Mouse (Mus musculus): ENCODE data around the gene Ivd. TPM values are rescaled to one million over a fixed set of nuclear protein-coding genes. Genes with fewer than 3 reads are reported as not detected.
A peak's percentile ranks its signal among the peaks of the same experiment; 100 is the strongest.

Ivd gene
- polyA plus RNA-seq, 1 experiment from 2014 or later: 46.2 TPM

GRCm38 (mm10) chr2:118846246-118846645 is 15.5 kb upstream of the Ivd start:
- Histone ChIP-seq H3K9ac (no peak overlapping the region), H3K4me3 (replicated peaks) (no peak overlapping the region), H3K36me3 (no peaks in the 10 kb centered on the region), H3K27ac (no peak overlapping the region), H3K4me2 (replicated peaks) (no peak overlapping the region), H3K9me3 (no peaks in the 10 kb centered on the region), H3K27me3 (replicated peaks) (no peaks in the 10 kb centered on the region), H3K4me1 (replicated peaks) (no peaks in the 10 kb centered on the region)
- 45% methylated on average over 7 of the region's 7 CpGs for WGBS
- peak; percentile 63 for ATAC-seq

- no peaks in the 10 kb centered on the region for H3K27me3 ChIP-seq (replicated peaks)
- H3K9me3 ChIP-seq: no peaks in the 10 kb centered on the region
- no peaks in the 10 kb centered on the region for H3K36me3 ChIP-seq
- no peaks in the 10 kb centered on the region for H3K4me1 ChIP-seq (replicated peaks)
- no peak overlapping the region for H3K4me2 ChIP-seq (replicated peaks)
- 20% methylated on average over 3 of the region's 3 CpGs for WGBS
- no peak for ATAC-seq
- H3K27ac ChIP-seq: no peak overlapping the region
- H3K4me3 ChIP-seq (replicated peaks): no peak overlapping the region
- H3K9ac ChIP-seq: no peak overlapping the region
Observed at GRCm38 (mm10) chr2:118851756-118852155, 10.0 kb upstream of the Ivd start.

- peak overlapping the region; percentile 48; the same call in 1 of the 2 replicates for H3K27ac ChIP-seq
- no peaks in the 10 kb centered on the region for H3K4me1 ChIP-seq (replicated peaks)
- ATAC-seq: no peak
Observed at GRCm38 (mm10) chr2:118862340-118862675, 554 bp downstream of the Ivd start.

GRCm38 (mm10) chr2:118870601-118871000 is 8.8 kb downstream of the Ivd start:
- Histone ChIP-seq H3K27ac (no peak overlapping the region), H3K9ac (no peak overlapping the region), H3K4me3 (replicated peaks) (no peak overlapping the region), H3K9me3 (no peaks in the 10 kb centered on the region), H3K27me3 (replicated peaks) (no peaks in the 10 kb centered on the region), H3K4me1 (replicated peaks) (no peaks in the 10 kb centered on the region), H3K36me3 (no peaks in the 10 kb centered on the region), H3K4me2 (replicated peaks) (no peak overlapping the region)
- WGBS: 67% methylated on average over 3 of the region's 3 CpGs
- no peak for ATAC-seq

More at GRCm38 (mm10) chr2:118862340-118862675, 554 bp downstream of the Ivd start:
- Histone ChIP-seq H3K4me2 (replicated peaks) (peak overlapping the region; percentile 81), H3K9me3 (no peaks in the 10 kb centered on the region), H3K9ac (peak overlapping the region; percentile 70), H3K27me3 (replicated peaks) (no peaks in the 10 kb centered on the region), H3K36me3 (no peaks in the 10 kb centered on the region; the same call in 1 of the 2 replicates), H3K4me3 (replicated peaks) (peak overlapping the region; percentile 74)
- 13% methylated on average over 3 of the region's 3 CpGs for WGBS

GRCm38 (mm10) chr2:118871032-118871431 is 9.3 kb downstream of the Ivd start:
- H3K27ac ChIP-seq: no peak overlapping the region
- H3K4me3 ChIP-seq (replicated peaks): no peak overlapping the region
- no peak overlapping the region for H3K4me2 ChIP-seq (replicated peaks)
- no peak overlapping the region for H3K9ac ChIP-seq
- no peaks in the 10 kb centered on the region for H3K9me3 ChIP-seq
- H3K27me3 ChIP-seq (replicated peaks): no peaks in the 10 kb centered on the region
- WGBS: 82% methylated on average over 1 of the region's 1 CpGs
- no peaks in the 10 kb centered on the region for H3K36me3 ChIP-seq
- no peak for ATAC-seq
- no peaks in the 10 kb centered on the region for H3K4me1 ChIP-seq (replicated peaks)

GRCm38 (mm10) chr2:118873018-118873417 is 11.3 kb downstream of the Ivd start:
- Histone ChIP-seq H3K36me3 (no peaks in the 10 kb centered on the region), H3K4me3 (replicated peaks) (no peak overlapping the region), H3K27ac (no peak overlapping the region), H3K27me3 (replicated peaks) (no peaks in the 10 kb centered on the region), H3K9ac (no peak overlapping the region), H3K4me2 (replicated peaks) (no peak overlapping the region), H3K4me1 (replicated peaks) (no peaks in the 10 kb centered on the region), H3K9me3 (no peaks in the 10 kb centered on the region)
- no peak for ATAC-seq
- WGBS: 88% methylated on average over 5 of the region's 5 CpGs

GRCm38 (mm10) chr2:118873890-118874430 is 12.2 kb downstream of the Ivd start:
- Histone ChIP-seq H3K4me3 (replicated peaks) (no peak overlapping the region), H3K4me1 (replicated peaks) (no peaks in the 10 kb centered on the region), H3K27me3 (replicated peaks) (no peaks in the 10 kb centered on the region), H3K27ac (no peak overlapping the region), H3K9me3 (no peaks in the 10 kb centered on the region), H3K4me2 (replicated peaks) (no peak overlapping the region), H3K9ac (no peak overlapping the region), H3K36me3 (no peaks in the 10 kb centered on the region)
- 69% methylated on average over 6 of the region's 6 CpGs for WGBS
- ATAC-seq: no peak

GRCm38 (mm10) chr2:118875316-118875715 is 13.6 kb downstream of the Ivd start:
- Histone ChIP-seq H3K9ac (no peak overlapping the region), H3K4me1 (replicated peaks) (no peaks in the 10 kb centered on the region), H3K27ac (no peak overlapping the region), H3K9me3 (no peaks in the 10 kb centered on the region), H3K4me2 (replicated peaks) (no peak overlapping the region), H3K4me3 (replicated peaks) (no peak overlapping the region), H3K27me3 (replicated peaks) (no peaks in the 10 kb centered on the region), H3K36me3 (no peaks in the 10 kb centered on the region)
- ATAC-seq: no peak; the same call in 1 of the 2 replicates
- 87% methylated on average over 8 of the region's 8 CpGs for WGBS

- Histone ChIP-seq H3K27ac (no peak overlapping the region), H3K36me3 (peaks cover 3% of the 10 kb centered on the region; the same call in 1 of the 2 replicates), H3K4me1 (replicated peaks) (no peaks in the 10 kb centered on the region), H3K4me3 (replicated peaks) (no peak overlapping the region), H3K9ac (no peak overlapping the region), H3K27me3 (replicated peaks) (no peaks in the 10 kb centered on the region), H3K9me3 (no peaks in the 10 kb centered on the region), H3K4me2 (replicated peaks) (no peak overlapping the region)
- ATAC-seq: no peak
- WGBS: 91% methylated on average over 9 of the region's 9 CpGs
Observed at GRCm38 (mm10) chr2:118876453-118876852, 14.7 kb downstream of the Ivd start.

GRCm38 (mm10) chr2:118881019-118881418 is 19.3 kb downstream of the Ivd start:
- Histone ChIP-seq H3K4me3 (replicated peaks) (no peak overlapping the region), H3K36me3 (peaks cover 3% of the 10 kb centered on the region; the same call in 1 of the 2 replicates), H3K9me3 (no peaks in the 10 kb centered on the region), H3K27ac (no peak overlapping the region), H3K4me1 (replicated peaks) (no peaks in the 10 kb centered on the region), H3K27me3 (replicated peaks) (0 out of 2 replicates have a peak, but pooled peaks cover 4% of the 10 kb centered on the region), H3K4me2 (replicated peaks) (no peak overlapping the region), H3K9ac (no peak overlapping the region)
- 87% methylated on average over 4 of the region's 4 CpGs for WGBS
- no peak for ATAC-seq

- ATAC-seq: no peak
- H3K4me1 ChIP-seq (replicated peaks): no peaks in the 10 kb centered on the region
- 82% methylated on average over 5 of the region's 5 CpGs for WGBS
- no peaks in the 10 kb centered on the region for H3K9me3 ChIP-seq
- H3K4me3 ChIP-seq (replicated peaks): no peak overlapping the region
- peaks cover 3% of the 10 kb centered on the region; the same call in 1 of the 2 replicates for H3K36me3 ChIP-seq
- 0 out of 2 replicates have a peak, but pooled peaks cover 4% of the 10 kb centered on the region for H3K27me3 ChIP-seq (replicated peaks)
- H3K9ac ChIP-seq: no peak overlapping the region
- no peak overlapping the region for H3K27ac ChIP-seq
- no peak overlapping the region for H3K4me2 ChIP-seq (replicated peaks)
Observed at GRCm38 (mm10) chr2:118881956-118882355, 20.2 kb downstream of the Ivd start.

- peak overlapping the region; percentile 81 for H3K4me2 ChIP-seq (replicated peaks)
- H3K27ac ChIP-seq: no peak overlapping the region
- 3% methylated on average over 32 of the region's 32 CpGs for WGBS
- peak overlapping the region; percentile 35 for H3K4me3 ChIP-seq (replicated peaks)
- peak; percentile 89 for ATAC-seq
- H3K9ac ChIP-seq: 0 out of 2 replicates have a peak overlapping the region, but pooled peaks have one; percentile 45
- no peaks in the 10 kb centered on the region for H3K9me3 ChIP-seq
- H3K27me3 ChIP-seq (replicated peaks): peaks cover 9% of the 10 kb centered on the region; the same call in 1 of the 2 replicates
- peaks cover 3% of the 10 kb centered on the region; the same call in 1 of the 2 replicates for H3K36me3 ChIP-seq
- no peaks in the 10 kb centered on the region for H3K4me1 ChIP-seq (replicated peaks)
Observed at GRCm38 (mm10) chr2:118882840-118883679, 21.3 kb downstream of the Ivd start.
